Mouse (Mus musculus) limb, embryonic 14.5 days (tissue): ENCODE data around the gene Ezh1. TPM values are rescaled to one million over a fixed set of nuclear protein-coding genes. Genes with fewer than 3 reads are reported as not detected.
"Not testable (repeated sequence)": the region's sequence is repeated elsewhere in the genome, so short reads cannot be mapped to it uniquely, and the experiment has no call there.

Experiments used
- ATAC-seq: fragments of 200-750 bp; cut with Nextera tagmentation; 2 replicates; pipeline ENCODE4 v1.8.0; 2017; ENCODE audit warnings: low read depth, moderate number of reproducible peaks, moderate TSS enrichment; ENCODE audit not compliant: low FRiP score
- DNase-seq: peaks from one replicate; pipeline ENCODE4 v3.0.0-alpha.2; 2015; ENCODE audit warnings: low spot score
- H3K27ac ChIP-seq: fragments of 300-500 bp; sonication (generic); replicated peaks from 2 replicates; pipeline ENCODE4 v1.5.1; 2014; ENCODE audit warnings: low read depth, mild to moderate bottlenecking, low read length, moderate library complexity, mixed read lengths
- H3K27me3 ChIP-seq: fragments of 300-500 bp; sonication (generic); 2 replicates; pipeline ENCODE4 v1.6.1; 2014; ENCODE audit warnings: low read length, mixed read lengths; ENCODE audit not compliant: control insufficient read depth, insufficient read depth
- H3K36me3 ChIP-seq: fragments of 300-500 bp; sonication (generic); 2 replicates; pipeline ENCODE4 v1.6.1; 2014; ENCODE audit warnings: mild to moderate bottlenecking, low read length, moderate library complexity, mixed read lengths; ENCODE audit not compliant: control insufficient read depth, insufficient read depth
- H3K4me1 ChIP-seq: fragments of 300-500 bp; sonication (generic); 2 replicates; pipeline ENCODE4 v1.6.1; 2014; ENCODE audit warnings: antibody characterized with exemption, low read length, mixed read lengths; ENCODE audit not compliant: control insufficient read depth, insufficient read depth
- H3K4me2 ChIP-seq: fragments of 300-500 bp; sonication (generic); replicated peaks from 2 replicates; pipeline ENCODE4 v1.6.1; 2014; ENCODE audit warnings: low read depth, mild to moderate bottlenecking, low read length, moderate library complexity; ENCODE audit not compliant: severe bottlenecking
- H3K4me3 ChIP-seq: fragments of 300-500 bp; sonication (generic); replicated peaks from 2 replicates; pipeline ENCODE4 v1.5.1; 2014; ENCODE audit warnings: low read length
- H3K9ac ChIP-seq: fragments of 300-500 bp; sonication (generic); 2 replicates; pipeline ENCODE4 v1.6.1; 2014; ENCODE audit warnings: mild to moderate bottlenecking, low read depth, low read length, moderate library complexity; ENCODE audit not compliant: severe bottlenecking
- H3K9me3 ChIP-seq: fragments of 300-500 bp; sonication (generic); 2 replicates; pipeline ENCODE4 v1.6.1; 2016; ENCODE audit warnings: low read length; ENCODE audit not compliant: control insufficient read depth
- POLR2A ChIP-seq: fragments of 200-500 bp; IDR thresholded peaks from 2 replicates; pipeline ENCODE4 v1.8.0; 2012; ENCODE audit warnings: inconsistent platforms, mild to moderate bottlenecking, moderate library complexity, borderline replicate concordance; ENCODE audit not compliant: insufficient read depth, insufficient read length; ENCODE audit errors: extremely low read depth
- WGBS: fragments of 180-500 bp; shearing (Covaris S2); extraction: QIAGEN DNeasy Blood & Tissue Kit; methylation state at CpG from one replicate; pipeline ENCODE4 v1.1.7; 2014; 5-methylcytosine and 5-hydroxymethylcytosine counted together
- polyA plus RNA-seq, 2 experiments: library from polyadenylated mRNA; depleted of rRNA in 1 of 2; stranded (reverse) in 1 of 2; unstranded in 1 of 2; fragments of >200 nt; fragmentation: Nextera tagmentation in 1 of 2; extraction: Ambion mirVana in 1 of 2; gene quantifications; 2 replicates each; pipeline versions ENCODE4 v1.2.1 to v1.2.3; 2012 to 2014

Ezh1 gene
- polyA plus RNA-seq, 2 experiments = 14.4 to 28.4 TPM

DNA sequence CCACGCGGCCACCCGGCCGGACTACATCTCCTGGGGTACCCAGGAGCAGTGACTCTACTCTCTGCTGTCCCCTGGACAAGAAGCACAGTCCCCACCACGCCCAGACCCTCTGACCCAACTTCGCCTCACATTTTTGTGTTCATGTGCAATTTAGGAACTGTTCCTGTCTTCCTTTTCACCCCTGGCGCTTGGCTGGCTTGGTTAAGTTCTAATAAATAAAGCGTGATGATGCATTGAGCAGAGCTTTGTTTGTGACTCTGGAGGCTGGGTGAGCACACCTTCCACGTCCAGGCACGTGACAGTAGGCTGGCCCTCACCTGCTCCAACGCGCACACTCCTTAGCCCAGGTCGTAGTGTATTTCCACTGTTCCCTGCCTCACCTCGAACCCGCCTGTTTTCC is 64.7 kb downstream of the Ezh1 start:
- peaks cover 14% of the 10 kb centered on the region for H3K4me1 ChIP-seq
- 83% methylated on average over 15 of the region's 15 CpGs for WGBS
- TF ChIP-seq POLR2A = no peak
- ATAC-seq = no peak
- no peak for DNase-seq
- H3K27ac ChIP-seq = no peak overlapping the region
- no peak overlapping the region for H3K9ac ChIP-seq
- no peaks in the 10 kb centered on the region for H3K9me3 ChIP-seq
- H3K27me3 ChIP-seq = peaks cover 47% of the 10 kb centered on the region
- H3K4me3 ChIP-seq = no peak overlapping the region
- H3K36me3 ChIP-seq = peaks cover 49% of the 10 kb centered on the region
- no peak overlapping the region for H3K4me2 ChIP-seq

DNA sequence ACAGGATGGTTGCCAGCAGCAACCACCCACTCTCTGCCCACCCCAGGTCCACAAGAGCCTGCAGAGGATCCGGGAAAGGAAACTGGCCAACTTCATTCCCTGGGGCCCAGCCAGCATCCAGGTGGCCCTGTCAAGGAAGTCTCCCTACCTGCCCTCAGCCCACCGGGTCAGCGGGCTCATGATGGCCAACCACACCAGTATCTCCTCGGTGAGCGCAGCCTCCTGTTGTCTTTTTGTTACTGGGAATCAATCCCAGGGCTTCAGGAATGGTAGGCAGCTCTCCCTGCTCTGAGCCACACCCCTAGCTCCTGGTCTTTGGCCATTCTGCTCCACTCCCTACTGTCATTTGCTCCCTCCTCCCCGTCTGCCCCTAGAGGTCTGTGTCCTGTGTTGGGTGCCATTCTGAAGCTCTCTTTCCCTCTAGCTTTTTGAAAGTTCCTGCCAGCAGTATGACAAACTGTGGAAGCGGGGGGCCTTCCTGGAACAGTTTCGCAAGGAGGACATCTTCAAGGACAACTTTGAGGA is 65.2 kb downstream of the Ezh1 start:
- Histone ChIP-seq H3K27me3 (peaks cover 42% of the 10 kb centered on the region), H3K36me3 (peaks cover 44% of the 10 kb centered on the region), H3K4me1 (peaks cover 17% of the 10 kb centered on the region)
- H3K4me3 ChIP-seq, H3K9me3 ChIP-seq, ATAC-seq, H3K27ac ChIP-seq, H3K9ac ChIP-seq, DNase-seq, H3K4me2 ChIP-seq: not testable (repeated sequence)
- WGBS = 73% methylated on average over 7 of the region's 8 CpGs

DNA sequence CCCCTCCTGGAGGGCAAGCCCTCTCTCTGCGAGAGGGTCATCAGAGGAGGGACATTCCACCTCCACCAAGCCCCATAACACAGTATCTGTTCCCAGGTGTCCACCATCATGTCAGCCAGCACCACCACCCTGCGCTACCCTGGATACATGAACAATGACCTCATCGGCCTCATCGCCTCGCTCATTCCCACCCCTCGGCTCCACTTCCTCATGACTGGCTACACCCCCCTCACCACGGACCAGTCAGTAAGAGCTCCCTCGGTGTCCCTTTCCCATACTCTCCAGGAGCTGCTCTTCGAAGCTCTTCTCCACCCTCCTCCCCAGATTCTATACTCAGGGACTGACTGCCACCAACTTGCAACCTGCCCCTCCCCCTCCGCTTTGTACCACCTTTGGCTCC is 66.1 kb downstream of the Ezh1 start:
- not testable (repeated sequence) for H3K9me3 ChIP-seq, DNase-seq, H3K27ac ChIP-seq, H3K9ac ChIP-seq, ATAC-seq, H3K4me3 ChIP-seq, H3K4me2 ChIP-seq
- WGBS = 71% methylated on average over 6 of the region's 10 CpGs
- Histone ChIP-seq H3K27me3 (peaks cover 33% of the 10 kb centered on the region), H3K4me1 (peaks cover 21% of the 10 kb centered on the region), H3K36me3 (peaks cover 37% of the 10 kb centered on the region)

GRCm38 (mm10) chr11:101155728-101156371 is 70.4 kb downstream of the Ezh1 start, which contains the start of gene Tubg2:
Gene Tubg2 (plus strand): TSS chr11:101155907.
- WGBS = 2% methylated on average over 35 of the region's 36 CpGs
- ATAC-seq = peak; percentile 81
- peaks cover 8% of the 10 kb centered on the region; the same call in 1 of the 2 replicates for H3K4me1 ChIP-seq
- peak within 1 kb of the TSS; percentile 41 for H3K4me3 ChIP-seq
- H3K27ac ChIP-seq = 0 out of 2 replicates have a peak within 1 kb of the TSS, but pooled peaks have one; percentile 48
- H3K27me3 ChIP-seq = no peaks in the 10 kb centered on the region
- H3K9me3 ChIP-seq = no peaks in the 10 kb centered on the region
- H3K4me2 ChIP-seq = peak within 1 kb of the TSS; percentile 72
- TF ChIP-seq POLR2A = 0 out of 2 replicates have a peak, but pooled peaks have one; percentile 18
- DNase-seq = peak; percentile 76
- H3K36me3 ChIP-seq = no peaks in the 10 kb centered on the region
- H3K9ac ChIP-seq = peak within 1 kb of the TSS; percentile 65

GRCm38 (mm10) chr11:101155151-101155550 is 71.1 kb downstream of the Ezh1 start:
- H3K4me3 ChIP-seq = no peak overlapping the region
- no peaks in the 10 kb centered on the region for H3K27me3 ChIP-seq
- H3K36me3 ChIP-seq = no peaks in the 10 kb centered on the region
- TF ChIP-seq POLR2A = no peak
- peaks cover 8% of the 10 kb centered on the region; the same call in 1 of the 2 replicates for H3K4me1 ChIP-seq
- H3K27ac ChIP-seq = no peak overlapping the region
- WGBS = 72% methylated on average over 6 of the region's 6 CpGs
- no peaks in the 10 kb centered on the region for H3K9me3 ChIP-seq
- H3K4me2 ChIP-seq = peak overlapping the region; percentile 72
- ATAC-seq (no peak), DNase-seq (no peak)
- H3K9ac ChIP-seq = no peak overlapping the region
